Mouse (Mus musculus) liver, postnatal 0 days (tissue): ENCODE results near the gene Birc5.

Source experiments
- CTCF ChIP-seq: sonication (generic); IDR thresholded peaks from 2 replicates; pipeline ENCODE4 v1.5.1; 2016; ENCODE audit warnings: antibody characterized with exemption, low read depth
- EP300 ChIP-seq: IDR thresholded peaks from 2 replicates; pipeline ENCODE4 v1.6.1; 2016; ENCODE audit warnings: antibody characterized with exemption, low read depth, mild to moderate bottlenecking

GRCm38 (mm10) chr11:117882208-117882607 lies 33.2 kb downstream of the Birc5 start:
- no peak for TF ChIP-seq CTCF
- TF ChIP-seq EP300 = no peak
